Mouse (Mus musculus): ENCODE measurements around the gene Stambp.

GRCm38 (mm10) chr6:83496753-83497710 lies 75.5 kb downstream of the Stambp start:
- TF ChIP-seq MAFK (IDR thresholded peaks at IDR 0.05; ENCODE audit: insufficient read depth, low read depth, low read length) (no peak), HCFC1 (IDR thresholded peaks at IDR 0.05; ENCODE audit: borderline replicate concordance, insufficient read depth, low read length) (no peak), ZC3H11A (IDR thresholded peaks at IDR 0.05; ENCODE audit: borderline replicate concordance, low read depth, low read length) (no peak), ZNF384 (IDR thresholded peaks at IDR 0.05; ENCODE audit: low read depth, low read length) (no peak)

All from ES-E14 (cell line).